Mouse (Mus musculus) cerebellum, adult 9-11 months (tissue): ENCODE results near the gene Bloc1s1.

Experiments
- DNase-seq: peaks from one replicate; pipeline ENCODE4 v3.0.0; 2022

The Bloc1s1 gene

GRCm38 (mm10) chr10:128923935-128924334, at the start of gene Bloc1s1:
Gene Bloc1s1 (minus strand): TSS chr10:128924035.
- no peak for DNase-seq

- DNase-seq: no peak
These were observed 49.0 kb upstream of the Bloc1s1 start for GRCm38 (mm10) chr10:128972841-128973240.

- DNase-seq: no peak
These were observed 47.0 kb upstream of the Bloc1s1 start for GRCm38 (mm10) chr10:128970740-128971250.

GRCm38 (mm10) chr10:128968341-128968749, 44.5 kb upstream of the Bloc1s1 start:
- DNase-seq: no peak

- DNase-seq: no peak
These were observed 42.0 kb upstream of the Bloc1s1 start for GRCm38 (mm10) chr10:128965871-128966270.

GRCm38 (mm10) chr10:128964961-128965360, 41.1 kb upstream of the Bloc1s1 start:
- no peak for DNase-seq

DNA sequence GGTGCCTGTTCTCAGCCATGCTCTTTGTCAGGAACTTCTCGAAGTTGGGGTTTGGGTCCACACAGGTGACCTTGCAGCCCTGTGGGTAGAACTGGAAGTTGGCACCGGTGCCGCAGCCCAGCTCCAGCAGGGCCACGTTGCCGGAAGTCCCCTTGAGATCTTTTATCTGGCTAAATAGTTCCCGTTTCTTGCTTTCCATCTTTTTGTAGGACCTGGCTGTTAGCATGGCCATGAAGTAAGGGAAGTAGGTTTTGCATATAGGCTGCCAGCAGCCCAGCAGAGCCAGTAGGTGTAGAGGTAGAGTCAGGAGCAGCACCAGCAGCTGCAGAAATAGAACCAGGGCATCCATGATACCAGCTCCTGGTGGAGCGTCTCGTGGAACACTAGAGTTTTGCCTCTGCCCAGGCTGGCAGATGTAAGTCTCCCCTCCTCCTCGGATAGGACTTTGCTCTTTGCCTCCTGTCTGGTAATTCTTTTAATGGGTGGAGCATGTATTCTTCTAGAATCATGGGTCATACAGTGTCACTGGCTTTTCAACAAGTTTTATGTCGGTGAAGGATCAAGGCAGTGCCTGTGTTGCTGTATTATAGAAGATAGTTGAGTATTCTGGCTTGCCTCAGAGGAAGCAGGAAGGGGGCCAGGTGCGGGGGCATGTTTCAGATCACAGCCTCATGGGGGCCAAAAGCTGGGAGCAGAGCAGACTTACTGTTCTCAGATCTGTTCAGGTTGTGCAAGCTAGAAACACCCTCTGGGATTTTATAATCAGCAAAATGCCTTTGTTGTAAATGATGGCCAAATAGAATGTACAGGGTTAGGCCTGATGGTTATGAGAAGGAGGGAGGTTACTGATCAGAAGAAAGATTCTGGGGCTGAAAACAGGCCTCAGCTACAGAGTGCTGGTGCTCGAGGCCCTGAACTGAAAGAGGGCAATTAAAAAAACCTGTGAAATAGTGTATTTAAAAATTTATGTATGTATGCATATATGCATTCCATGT, 37.1 kb upstream of the Bloc1s1 start, which contains the start of gene Mettl7b:
Gene Mettl7b (minus strand): TSS at position 399 of the 995 bp plus-strand sequence.
- no peak for DNase-seq

DNA sequence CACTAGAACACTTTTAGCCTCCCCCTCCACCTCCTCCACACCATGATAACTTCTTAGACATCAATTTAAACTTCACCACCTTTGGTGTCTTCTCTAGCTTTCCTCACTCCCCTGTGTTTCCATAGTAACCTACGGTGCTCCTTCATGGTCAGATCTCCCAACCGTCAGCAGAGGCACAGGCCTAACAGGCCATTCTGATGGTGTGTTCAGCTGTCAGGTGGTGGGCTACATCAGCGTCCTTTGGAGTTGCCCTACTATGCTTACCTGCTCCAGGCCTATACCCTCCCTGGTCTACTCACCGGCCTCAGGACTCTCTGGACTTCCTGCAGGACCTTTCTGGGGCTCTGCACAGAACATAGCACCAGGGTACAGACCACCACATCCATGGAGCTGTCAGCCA, 36.3 kb upstream of the Bloc1s1 start:
- no peak for DNase-seq

GRCm38 (mm10) chr10:128958340-128958739, 34.5 kb upstream of the Bloc1s1 start:
- DNase-seq: no peak

- no peak for DNase-seq
These were observed 26.5 kb upstream of the Bloc1s1 start for GRCm38 (mm10) chr10:128950208-128950887.

DNA sequence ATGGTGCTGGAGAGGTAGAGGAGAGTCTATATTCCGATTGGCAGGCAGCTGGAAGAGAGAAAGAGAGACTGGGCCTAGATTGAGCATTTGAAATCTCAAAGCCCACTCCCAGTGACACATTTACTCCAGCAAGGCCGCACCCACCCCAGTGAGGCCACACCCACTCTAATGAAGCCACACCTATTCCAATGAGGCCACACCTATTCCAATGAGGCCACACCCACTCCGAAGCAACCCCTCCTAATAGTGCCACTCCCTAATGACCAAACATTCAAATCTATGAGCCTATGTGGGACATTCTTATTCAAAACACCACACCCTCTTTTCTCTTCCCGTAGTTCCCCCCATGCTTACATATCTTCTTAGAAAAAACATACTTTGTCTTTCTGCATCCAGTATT, 23.7 kb upstream of the Bloc1s1 start:
- DNase-seq: no peak

DNA sequence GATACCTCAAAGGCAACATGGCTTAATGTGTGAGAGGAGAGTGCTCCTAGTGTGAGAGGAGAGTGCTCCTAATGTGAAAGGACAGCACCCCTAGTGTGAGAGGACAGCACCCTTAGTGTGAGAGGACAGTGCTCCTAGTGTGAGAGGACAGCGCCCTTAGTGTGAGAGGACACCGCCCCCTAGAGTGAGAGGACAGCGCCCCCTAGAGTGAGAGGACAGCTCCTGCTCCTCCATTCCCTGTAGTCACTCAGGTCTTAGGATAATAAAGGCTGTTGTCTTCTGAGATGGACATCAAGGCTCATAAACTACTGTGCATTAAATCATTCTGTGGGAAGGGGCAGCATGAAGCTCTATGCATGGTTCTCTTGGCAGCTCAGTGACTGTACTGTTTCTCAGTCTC, 21.8 kb upstream of the Bloc1s1 start:
- peak; percentile 53 for DNase-seq

DNA sequence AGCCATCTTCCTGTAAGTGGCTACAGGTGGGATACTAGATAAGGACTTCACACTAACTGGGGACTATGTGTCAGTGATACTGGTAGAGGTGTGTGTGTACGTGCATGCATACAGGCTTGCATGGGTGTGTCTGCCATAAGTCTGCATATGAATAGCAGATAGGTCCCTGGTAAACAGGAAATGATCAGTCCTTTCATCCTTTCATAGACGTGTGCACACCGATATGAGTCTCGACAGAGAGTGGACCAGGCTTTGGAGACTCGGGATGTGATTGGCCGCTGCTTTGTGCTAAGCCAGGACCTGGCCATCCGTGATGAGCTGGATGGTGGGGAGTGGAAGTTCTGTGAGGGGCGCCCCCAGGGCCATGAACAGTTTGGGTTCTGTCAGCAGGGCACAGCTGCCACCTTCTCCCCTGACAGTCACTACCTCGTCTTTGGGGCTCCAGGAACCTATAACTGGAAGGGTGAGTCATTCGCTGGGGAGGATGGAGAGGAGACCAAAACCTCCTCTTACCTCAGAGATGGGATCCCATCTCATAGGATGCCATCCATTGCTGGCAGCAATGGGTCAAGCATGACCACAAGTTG, 16.7 kb upstream of the Bloc1s1 start:
- no peak for DNase-seq

DNA sequence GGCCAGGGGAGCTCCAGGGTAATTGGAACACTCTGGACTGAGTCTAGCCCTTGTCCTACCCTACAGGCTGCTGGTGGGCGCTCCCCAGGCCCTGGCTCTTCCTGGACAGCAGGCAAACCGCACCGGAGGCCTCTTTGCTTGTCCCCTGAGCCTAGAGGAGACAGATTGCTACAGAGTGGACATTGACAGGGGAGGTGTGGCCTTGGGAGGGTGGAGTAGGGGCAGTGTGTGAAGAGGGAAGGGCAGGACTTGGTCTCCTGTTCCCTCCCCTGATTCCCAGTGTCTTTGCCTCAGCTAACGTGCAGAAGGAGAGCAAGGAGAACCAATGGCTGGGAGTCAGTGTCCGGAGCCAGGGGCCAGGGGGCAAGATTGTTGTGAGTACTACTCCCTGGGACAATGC, 15.1 kb upstream of the Bloc1s1 start:
- peak; percentile 62 for DNase-seq

DNA sequence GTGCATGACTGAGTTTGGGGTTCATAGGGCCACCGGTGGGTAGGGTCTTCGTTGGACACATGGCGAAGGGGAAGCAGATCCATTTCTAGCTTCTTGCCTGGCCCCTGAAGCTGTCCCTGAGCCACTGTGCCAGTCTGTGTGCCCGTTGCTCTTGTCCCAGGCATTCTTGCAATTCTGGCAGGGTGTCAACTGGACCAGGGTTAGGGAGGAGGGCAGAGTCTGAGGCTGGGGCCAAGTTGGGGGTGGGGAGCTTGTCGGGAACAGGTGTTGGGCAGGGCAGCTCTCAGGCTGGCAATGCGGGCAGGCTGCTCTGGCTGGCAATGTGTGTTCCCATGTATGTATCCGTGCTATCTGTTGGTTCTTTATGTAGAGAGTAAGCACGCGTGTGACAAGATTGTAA, 14.6 kb upstream of the Bloc1s1 start:
- peak; percentile 97 for DNase-seq

DNA sequence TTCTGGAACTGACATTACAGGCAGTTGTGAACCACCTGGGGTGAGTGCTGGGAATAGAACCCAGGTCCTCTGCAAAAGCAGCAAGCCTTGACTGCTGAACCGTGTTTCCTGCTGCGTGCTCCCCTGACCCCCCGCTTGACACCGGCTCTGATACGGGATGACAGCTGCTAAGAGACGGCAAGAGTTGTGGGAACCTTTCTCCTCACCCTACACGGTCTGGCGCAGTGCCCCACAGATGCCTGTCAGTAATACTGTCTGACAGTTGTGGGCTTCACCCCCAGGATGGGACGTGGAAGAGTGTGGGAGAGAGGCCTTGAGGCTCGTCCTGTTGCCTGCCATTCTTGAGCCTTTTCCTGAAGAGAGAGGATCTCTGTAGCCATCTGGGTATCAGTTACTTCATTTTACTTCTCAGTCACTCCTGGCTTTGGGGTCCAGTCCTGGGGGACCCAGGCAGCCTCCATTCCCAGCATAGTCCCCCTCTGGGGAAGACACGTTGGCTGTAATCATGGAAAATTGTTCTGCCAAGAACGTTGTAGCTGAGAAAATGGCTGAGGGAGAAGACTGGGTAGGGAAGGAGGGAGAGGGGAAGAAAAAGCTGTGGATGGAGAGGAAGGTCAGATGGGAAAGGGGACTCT, 14.0 kb upstream of the Bloc1s1 start:
- peak; percentile 69 for DNase-seq

GRCm38 (mm10) chr10:128935826-128936440, 12.1 kb upstream of the Bloc1s1 start:
- DNase-seq: peak; percentile 66

DNA sequence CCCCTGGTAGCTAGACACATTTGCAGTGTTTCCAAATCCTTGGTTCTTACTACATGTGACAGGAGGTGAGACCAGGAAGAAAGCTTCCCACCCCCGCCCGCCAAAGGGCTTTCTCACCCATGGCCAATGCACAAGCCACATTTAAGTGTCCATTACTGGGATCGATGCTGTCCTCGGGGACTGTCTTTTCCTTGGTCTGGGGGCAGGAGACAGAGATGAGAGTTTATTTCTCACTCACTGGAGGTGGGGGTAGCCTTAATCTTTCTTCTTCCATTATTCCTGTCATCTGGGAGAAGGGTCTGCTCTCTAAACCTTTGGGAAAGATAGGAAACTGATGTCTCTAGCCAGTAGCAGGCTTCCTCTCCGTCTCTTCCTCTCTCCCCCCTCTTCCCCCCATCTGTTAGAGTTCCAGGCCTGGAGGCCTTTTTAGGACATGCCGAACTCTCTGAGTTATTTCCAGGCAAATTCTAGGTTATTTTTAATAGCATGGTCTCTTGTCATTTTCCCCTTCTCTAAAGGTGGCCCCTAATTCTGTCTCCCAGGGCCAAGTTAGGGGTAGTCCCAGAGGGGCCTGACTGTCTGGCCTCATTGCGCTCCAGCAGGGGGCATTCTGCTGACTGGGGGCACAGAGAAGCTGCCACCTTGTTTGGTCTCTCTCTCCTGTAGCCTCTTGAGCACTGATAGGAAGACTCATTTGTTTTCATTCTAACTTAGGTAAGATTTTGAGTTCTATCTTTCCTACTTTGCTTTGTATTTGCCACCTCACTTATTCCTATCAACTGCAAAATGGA, 11.4 kb upstream of the Bloc1s1 start:
- peak; percentile 59 for DNase-seq

DNA sequence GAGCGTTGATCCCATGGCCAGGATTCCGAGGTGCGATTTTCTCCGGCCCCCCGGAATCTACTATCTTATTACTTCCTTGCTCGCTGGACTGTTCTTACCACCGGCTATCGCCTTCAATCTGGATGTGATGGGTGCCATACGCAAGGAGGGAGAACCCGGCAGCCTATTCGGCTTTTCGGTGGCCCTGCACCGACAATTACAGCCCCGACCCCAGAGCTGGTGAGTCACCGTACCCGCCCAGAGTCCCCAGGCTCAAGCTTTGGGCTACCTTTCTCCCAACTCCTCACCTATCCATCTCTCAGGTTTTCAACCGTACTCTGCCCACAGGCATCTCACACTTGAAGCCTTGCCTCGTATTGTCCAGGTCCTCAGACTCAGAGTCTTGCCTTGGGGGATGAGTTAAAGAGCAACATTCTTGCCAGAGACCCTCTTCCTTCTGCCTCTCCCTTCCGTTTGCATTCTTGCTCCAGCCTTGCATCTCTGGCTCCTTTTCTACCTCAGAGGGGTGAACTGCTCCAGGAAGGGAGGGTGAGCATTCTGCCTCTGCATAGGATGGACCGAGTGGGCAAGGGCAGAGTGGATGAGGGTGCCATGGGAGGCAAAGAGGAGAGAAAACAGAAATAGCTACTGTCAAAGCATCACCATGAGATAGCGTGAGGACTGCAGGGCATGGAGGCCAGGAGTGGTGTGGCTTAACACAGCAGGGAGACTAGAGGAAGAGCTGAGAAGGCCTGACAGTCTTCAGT, 10.3 kb upstream of the Bloc1s1 start:
- peak; percentile 55 for DNase-seq

- peak; percentile 66 for DNase-seq
These were observed 9.7 kb upstream of the Bloc1s1 start, which contains the start of gene Itga7 for GRCm38 (mm10) chr10:128933574-128933973. Gene Itga7 (plus strand): TSS chr10:128933818.

- no peak for DNase-seq
These were observed 7.6 kb upstream of the Bloc1s1 start for GRCm38 (mm10) chr10:128931441-128931840.
